Mouse (Mus musculus) CD4-positive, CD25-positive, alpha-beta regulatory T cell, adult 2 months (primary cell): ENCODE results near the gene Slc9b1.

Experiments used
- DNase-seq: peaks from one replicate; pipeline ENCODE4 v3.0.0-alpha.2; 2012; ENCODE audit warnings: low read depth, low spot score

The Slc9b1 gene

DNA sequence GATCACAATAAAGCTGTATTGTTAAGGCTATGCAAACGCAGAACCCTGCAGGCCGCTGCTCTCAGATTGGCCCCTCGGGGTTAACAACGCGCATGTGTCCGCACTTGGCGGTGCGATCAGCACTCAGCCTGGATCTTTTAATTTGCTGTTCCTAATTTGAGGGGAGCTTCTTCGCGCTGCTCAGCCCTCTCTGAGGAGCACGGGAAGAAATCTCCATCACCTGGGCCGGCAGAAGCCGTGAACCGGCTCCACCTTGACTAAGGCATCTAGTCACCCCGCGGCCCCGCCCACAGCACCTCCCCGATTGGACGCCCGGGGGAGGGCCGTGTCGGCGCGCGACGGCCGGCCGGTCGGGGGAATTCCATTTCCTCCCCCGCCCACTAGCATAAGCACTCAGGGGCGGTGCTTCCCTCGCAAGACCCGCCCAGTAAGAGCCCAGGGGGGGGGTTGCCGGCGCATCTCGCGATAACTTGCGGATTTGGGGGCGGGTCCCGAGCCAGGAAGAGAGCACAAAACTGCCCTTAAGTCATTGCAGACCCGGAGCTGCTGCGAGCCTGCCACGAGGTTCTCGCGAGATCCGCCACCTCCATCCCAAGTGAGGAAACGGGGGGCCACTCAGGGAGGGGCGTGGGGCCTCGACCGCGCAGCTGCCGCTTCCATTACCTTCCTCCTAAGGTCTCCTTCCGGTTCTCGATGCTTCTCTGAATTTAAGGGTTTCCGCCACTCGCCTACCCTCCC, 90.1 kb downstream of the Slc9b1 start, which contains the start of gene Ube2d3:
Gene Ube2d3, plus strand, starts transcription at position 392 of the 738 bp plus-strand sequence.
- DNase-seq, result peak; percentile 100

DNA sequence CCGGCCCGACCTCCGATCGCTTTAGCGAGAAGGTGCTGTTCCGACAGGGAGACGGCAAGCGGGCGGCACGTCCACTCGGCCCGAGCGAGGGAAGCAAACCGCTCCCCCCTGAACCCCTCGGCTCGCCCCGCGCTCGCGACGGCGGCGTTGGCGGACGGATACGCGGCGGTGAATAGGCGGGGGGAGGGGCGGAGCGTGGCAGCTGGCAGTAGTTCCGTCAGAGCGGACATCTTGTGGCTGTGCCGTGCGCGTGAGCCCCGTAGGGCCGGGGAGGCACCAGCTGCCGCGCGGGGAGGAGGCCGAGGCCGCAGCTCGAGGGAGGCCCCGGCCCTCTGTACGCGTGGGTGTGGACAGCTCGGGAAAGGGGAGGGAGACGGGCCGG, 90.7 kb downstream of the Slc9b1 start:
- DNase-seq, result peak; percentile 97

- peak; percentile 91 for DNase-seq
Measured at GRCm38 (mm10) chr3:135438913-135439531, 91.2 kb downstream of the Slc9b1 start.

DNA sequence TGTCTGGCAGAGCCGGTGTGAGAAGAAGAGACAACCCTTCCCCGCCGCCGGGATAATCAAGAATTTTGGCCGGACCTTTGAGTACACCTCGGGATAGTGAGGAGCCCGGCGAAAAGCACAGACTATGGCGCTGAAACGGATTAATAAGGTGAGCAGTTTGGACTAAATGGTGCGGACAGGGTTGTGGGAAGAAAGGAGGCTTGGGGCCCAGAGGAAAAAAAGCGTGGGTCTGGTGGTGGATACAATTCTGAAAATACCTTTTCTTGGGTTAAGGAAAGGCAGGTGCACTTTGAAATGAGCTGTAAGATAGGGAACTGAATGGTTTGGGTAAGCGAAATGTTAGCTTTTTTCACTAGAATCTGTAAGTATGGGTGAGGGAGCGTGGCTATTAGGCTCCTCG, 91.8 kb downstream of the Slc9b1 start:
- DNase-seq, result peak; percentile 28

DNA sequence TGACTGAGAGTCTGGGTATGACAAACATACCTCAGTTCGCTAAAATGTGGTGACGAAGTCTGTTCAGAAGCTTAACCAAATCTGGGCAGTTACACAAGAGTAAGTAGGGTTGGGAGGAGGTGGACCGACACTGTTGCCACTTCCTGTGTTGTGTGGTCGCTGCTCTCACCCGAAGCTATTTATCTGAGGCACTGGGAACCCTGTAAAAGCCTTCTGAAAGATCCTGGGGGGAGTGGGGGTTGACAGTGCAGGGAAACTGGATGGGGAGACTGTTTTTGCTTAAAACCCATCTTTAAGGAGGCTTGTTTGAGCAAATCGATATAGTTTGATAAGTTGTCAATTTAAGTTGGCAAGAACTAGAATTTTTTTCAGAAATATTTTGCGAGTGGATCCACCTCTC, 92.4 kb downstream of the Slc9b1 start:
- peak; percentile 77 for DNase-seq

DNA sequence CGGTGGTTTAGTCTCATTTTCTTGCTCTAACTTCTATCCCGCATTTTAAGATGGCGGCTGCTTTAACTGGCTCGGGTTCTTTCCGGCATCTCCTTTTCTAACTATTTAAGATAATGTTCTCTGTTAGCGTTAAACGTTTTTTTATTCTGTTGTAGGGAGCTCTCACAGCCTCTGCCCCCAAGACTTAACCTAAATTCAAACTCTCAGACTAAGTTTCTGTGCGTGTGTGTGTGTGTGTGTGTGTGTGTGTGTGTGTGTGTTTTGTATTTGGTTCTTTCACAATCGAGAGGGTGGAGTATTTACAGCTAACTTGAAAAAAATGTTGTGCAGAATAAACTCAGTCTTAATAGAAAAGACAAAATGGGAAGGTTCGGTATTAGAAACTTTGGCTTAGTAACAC, 92.8 kb downstream of the Slc9b1 start:
- DNase-seq, result peak; percentile 49

DNA sequence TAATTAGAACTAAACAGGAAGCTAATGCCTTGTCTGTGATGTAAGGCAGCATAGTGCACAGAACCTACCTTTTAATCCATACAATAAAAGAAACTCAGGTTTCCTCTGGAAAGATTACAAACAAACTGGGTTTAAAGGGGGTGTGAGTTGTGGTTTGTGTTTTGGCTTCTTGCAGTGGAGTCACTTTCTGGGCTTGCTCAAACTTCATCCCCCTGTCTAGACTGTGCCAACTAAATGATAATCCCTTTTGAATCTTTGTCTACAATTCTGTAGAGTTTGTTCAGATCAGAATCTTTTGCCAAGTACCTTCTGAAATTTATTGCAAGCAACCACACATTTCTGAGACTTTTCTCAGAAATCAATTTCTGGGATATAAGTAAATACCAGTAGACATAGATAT, 97.1 kb downstream of the Slc9b1 start:
- peak; percentile 20 for DNase-seq
